Mouse (Mus musculus) MEL (cell line): ENCODE measurements around the gene Osbp2. TPM values are rescaled to one million over a fixed set of nuclear protein-coding genes. Genes with fewer than 3 reads are reported as not detected.

Experiments used
- DNase-seq: peaks from one replicate; pipeline ENCODE4 v3.0.0; 2011; ENCODE audit warnings: low read depth, low spot score
- H3K27ac ChIP-seq: 2 replicates; pipeline ENCODE4 v1.5.1; 2012; ENCODE audit warnings: low read depth, mild to moderate bottlenecking, control low read depth, low read length, moderate library complexity; ENCODE audit not compliant: control insufficient read depth
- H3K27me3 ChIP-seq, 2 experiments: fragments of 150-350 bp in 1 of 2; sonication (generic) in 1 of 2; 2 replicates each; pipeline ENCODE4 v1.6.1; 2012; ENCODE audit warnings: low read length in 2 of 2, mild to moderate bottlenecking in 2 of 2, improper control_type of control experiment in 1 of 2, moderate library complexity in 1 of 2; ENCODE audit not compliant: insufficient read depth in 2 of 2, control insufficient read depth in 1 of 2
- H3K36me3 ChIP-seq, 2 experiments: 2 replicates each; pipeline ENCODE4 v1.6.1; 2012 to 2014; ENCODE audit warnings: low read length in 2 of 2, improper control_type of control experiment in 1 of 2, inconsistent platforms in 1 of 2, mild to moderate bottlenecking in 1 of 2; ENCODE audit not compliant: insufficient read depth in 2 of 2, control insufficient read depth in 1 of 2
- H3K4me1 ChIP-seq, 2 experiments: fragments of 150-350 bp in 1 of 2; sonication (generic) in 1 of 2; 2 replicates each; pipeline ENCODE4 v1.6.1; 2012; ENCODE audit warnings: low read length in 2 of 2, improper control_type of control experiment in 1 of 2, mild to moderate bottlenecking in 1 of 2; ENCODE audit not compliant: insufficient read depth in 2 of 2, control insufficient read depth in 1 of 2
- H3K4me3 ChIP-seq, 2 experiments: fragments of 150-350 bp in 1 of 2; sonication (generic) in 1 of 2; 2 replicates each; pipeline ENCODE4 v1.5.1; 2012; ENCODE audit warnings: low read depth in 2 of 2, low read length in 2 of 2, mild to moderate bottlenecking in 2 of 2, moderate library complexity in 2 of 2, control low read depth in 1 of 2, improper control_type of control experiment in 1 of 2; ENCODE audit not compliant: control insufficient read depth in 1 of 2, insufficient read depth in 1 of 2
- H3K79me2 ChIP-seq: 2 replicates; pipeline ENCODE4 v1.6.1; 2012; ENCODE audit warnings: mild to moderate bottlenecking, low read length, moderate library complexity; ENCODE audit not compliant: control insufficient read depth, poor library complexity, insufficient read depth
- H3K9ac ChIP-seq: 2 replicates; pipeline ENCODE4 v1.6.1; 2012; ENCODE audit warnings: low read depth, mild to moderate bottlenecking, control low read depth, low read length, moderate library complexity; ENCODE audit not compliant: control insufficient read depth, poor library complexity, severe bottlenecking
- H3K9me3 ChIP-seq: fragments of 150-350 bp; sonication (generic); replicated peaks from 2 replicates; pipeline ENCODE4 v1.6.1; 2012; ENCODE audit warnings: mild to moderate bottlenecking, low read length, improper control_type of control experiment, moderate library complexity; ENCODE audit not compliant: insufficient read depth
- BHLHE40 ChIP-seq: IDR thresholded peaks from 2 replicates; pipeline ENCODE4 v1.6.1; 2012; ENCODE audit warnings: low read depth, mild to moderate bottlenecking, inconsistent platforms, low read length, improper control_type of control experiment, borderline replicate concordance
- CTCF ChIP-seq, 3 experiments: IDR thresholded peaks in 2 of 3; conservative IDR thresholded peaks in 1 of 3; 2 replicates each; pipeline ENCODE4 v1.5.1; 2011 to 2012; ENCODE audit warnings: low read length in 3 of 3, low read depth in 2 of 3, mild to moderate bottlenecking in 2 of 3, improper control_type of control experiment in 1 of 3, inconsistent platforms in 1 of 3, mixed read lengths in 1 of 3, moderate library complexity in 1 of 3; ENCODE audit not compliant: control insufficient read depth in 1 of 3, insufficient read depth in 1 of 3, poor library complexity in 1 of 3, severe bottlenecking in 1 of 3
- GATA1 ChIP-seq: IDR thresholded peaks from 2 replicates; pipeline ENCODE4 v1.6.1; 2011; ENCODE audit warnings: low read depth, low read length, improper control_type of control experiment
- KAT2A ChIP-seq: conservative IDR thresholded peaks from 2 replicates; pipeline ENCODE4 v1.6.1; 2012; ENCODE audit warnings: low read depth, low read length, improper control_type of control experiment, inconsistent platforms
- MAFK ChIP-seq: IDR thresholded peaks from 2 replicates; pipeline ENCODE4 v1.6.1; 2011; ENCODE audit warnings: low read depth, mild to moderate bottlenecking, low read length, improper control_type of control experiment, borderline replicate concordance
- MEF2A ChIP-seq: IDR thresholded peaks from 2 replicates; pipeline ENCODE4 v1.6.1; 2014; ENCODE audit warnings: low read depth, mild to moderate bottlenecking, inconsistent platforms, low read length, improper control_type of control experiment; ENCODE audit not compliant: poor library complexity, insufficient replicate concordance, severe bottlenecking; ENCODE audit errors: extremely low read depth
- MYB ChIP-seq: IDR thresholded peaks from 2 replicates; pipeline ENCODE4 v1.6.1; 2011; ENCODE audit warnings: mild to moderate bottlenecking, low read depth, low read length, improper control_type of control experiment
- NELFE ChIP-seq: IDR thresholded peaks from 2 replicates; pipeline ENCODE4 v1.6.1; 2011; ENCODE audit warnings: low read depth, low read length, improper control_type of control experiment
- NRF1 ChIP-seq: IDR thresholded peaks from 2 replicates; pipeline ENCODE4 v1.6.1; 2014; ENCODE audit warnings: low read depth, mild to moderate bottlenecking, inconsistent platforms, low read length, improper control_type of control experiment, moderate library complexity; ENCODE audit not compliant: poor library complexity, insufficient read depth, severe bottlenecking
- POLR2A ChIP-seq, 2 experiments: IDR thresholded peaks; 2 replicates each; pipeline ENCODE4 v1.6.1; 2011 to 2012; ENCODE audit warnings: low read length in 2 of 2, mild to moderate bottlenecking in 2 of 2, control low read depth in 1 of 2, improper control_type of control experiment in 1 of 2, low read depth in 1 of 2, moderate library complexity in 1 of 2; ENCODE audit not compliant: control insufficient read depth in 1 of 2, insufficient read depth in 1 of 2, poor library complexity in 1 of 2
- TAL1 ChIP-seq: IDR thresholded peaks from 2 replicates; pipeline ENCODE4 v1.6.1; 2012; ENCODE audit warnings: mild to moderate bottlenecking, inconsistent platforms, low read length, moderate library complexity, mixed read lengths
- TBP ChIP-seq: IDR thresholded peaks from 2 replicates; pipeline ENCODE4 v1.8.0; 2011; ENCODE audit warnings: low read depth, low read length, improper control_type of control experiment
- UBTF ChIP-seq: IDR thresholded peaks from 2 replicates; pipeline ENCODE4 v1.6.1; 2012; ENCODE audit warnings: low read depth, mild to moderate bottlenecking, inconsistent platforms, low read length, improper control_type of control experiment, moderate library complexity, borderline replicate concordance; ENCODE audit not compliant: insufficient read depth
- USF1 ChIP-seq: IDR thresholded peaks from 2 replicates; pipeline ENCODE4 v1.6.1; 2014; ENCODE audit warnings: low read depth, mild to moderate bottlenecking, inconsistent platforms, low read length, improper control_type of control experiment, moderate library complexity
- polyA plus RNA-seq, 2 experiments: library from polyadenylated mRNA; stranded (reverse) in 1 of 2; unstranded in 1 of 2; fragments of >175 nt in 1 of 2; fragments of >200 nt in 1 of 2; gene quantifications; 2 replicates each; pipeline versions ENCODE4 v1.2.1 to v1.2.4; 2012; ENCODE audit warnings: low replicate concordance in 2 of 2, low read depth in 1 of 2; ENCODE audit not compliant: insufficient read length in 2 of 2, insufficient read depth in 1 of 2, missing spikeins in 1 of 2
- total RNA-seq: library from RNA; depleted of rRNA; stranded (reverse); fragments of 300-350 nt; gene quantifications from 2 replicates; pipeline ENCODE4 v1.2.3, GENCODE M21; 2012

Gene Osbp2
- total and polyA plus RNA-seq, 3 experiments, result 0.04 TPM; not detected in 2

DNA sequence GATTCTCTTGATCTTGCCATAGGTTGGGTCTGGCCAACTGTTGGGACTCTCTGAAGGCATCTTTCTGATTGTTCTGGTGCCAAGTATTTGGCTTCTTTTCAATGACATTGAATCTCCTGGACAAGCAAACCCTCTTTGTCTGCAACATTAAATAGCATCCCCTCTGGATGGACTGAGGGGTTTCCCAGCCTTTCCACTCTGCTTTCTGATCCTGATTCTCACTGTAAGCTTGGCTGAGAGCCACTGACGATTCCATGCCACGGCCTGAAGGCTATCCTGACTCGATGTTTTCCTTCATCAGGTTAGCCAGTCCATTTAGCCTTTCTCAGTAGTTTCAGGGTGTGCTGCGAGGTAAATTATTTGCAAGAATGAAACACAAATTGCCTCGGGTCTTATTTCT is 34.0 kb downstream of the Osbp2 start:
- no peaks in the 10 kb centered on the region for H3K36me3 ChIP-seq
- no peak for DNase-seq
- H3K79me2 ChIP-seq, result no peaks in the 10 kb centered on the region
- TF ChIP-seq KAT2A (no peak), TBP (no peak), NELFE (no peak), TAL1 (no peak), BHLHE40 (no peak), MYB (no peak), NRF1 (no peak)
- H3K4me1 ChIP-seq, result no peaks in the 10 kb centered on the region
- peaks cover 0 to 1% of the 10 kb centered on the region in 2 experiments; a peak in 1 of 4 replicates for H3K27me3 ChIP-seq
- H3K9ac ChIP-seq, result no peak overlapping the region
- H3K4me3 ChIP-seq, result no peak overlapping the region
- no peaks in the 10 kb centered on the region for H3K9me3 ChIP-seq
- H3K27ac ChIP-seq, result no peak overlapping the region

DNA sequence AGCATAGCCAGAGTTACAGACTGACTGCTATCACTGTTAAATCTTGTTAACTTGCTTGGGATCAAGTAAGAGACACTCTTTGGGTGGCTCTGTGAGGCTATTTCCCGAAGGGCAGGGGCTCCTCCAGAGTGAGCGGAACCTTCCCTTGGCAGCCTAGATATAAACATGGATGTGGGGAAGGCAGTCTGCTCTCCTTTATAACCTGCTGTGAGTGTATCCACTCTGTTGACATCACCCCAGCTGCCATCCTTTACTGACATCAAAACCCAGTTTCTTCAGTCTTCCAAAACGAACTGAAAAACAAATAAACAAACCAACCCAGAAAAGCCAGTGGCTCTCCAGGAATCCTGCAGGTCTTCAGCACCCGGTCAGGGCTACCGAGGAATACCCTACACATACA is 39.6 kb downstream of the Osbp2 start:
- Histone ChIP-seq H3K79me2 (no peaks in the 10 kb centered on the region), H3K9ac (no peak overlapping the region), H3K4me3 (no peak overlapping the region), H3K36me3 (no peaks in the 10 kb centered on the region), H3K9me3 (no peaks in the 10 kb centered on the region), H3K27ac (no peak overlapping the region), H3K27me3 (peaks cover 0 to 11% of the 10 kb centered on the region in 2 experiments), H3K4me1 (no peaks in the 10 kb centered on the region)
- TF ChIP-seq TAL1 (no peak), NRF1 (no peak), UBTF (no peak), POLR2A (IDR thresholded peaks at IDR 0.05; ENCODE audit: control insufficient read depth in 1 of 2, insufficient read depth in 1 of 2, low read depth in 1 of 2, low read length in 2 of 2, poor library complexity in 1 of 2) (no peak)
- no peak for DNase-seq

- Histone ChIP-seq H3K27ac (no peak overlapping the region), H3K9ac (no peak overlapping the region), H3K36me3 (no peaks in the 10 kb centered on the region), H3K27me3 (peaks cover 0 to 10% of the 10 kb centered on the region in 2 experiments), H3K4me3 (no peak overlapping the region), H3K9me3 (no peaks in the 10 kb centered on the region), H3K4me1 (no peaks in the 10 kb centered on the region), H3K79me2 (no peaks in the 10 kb centered on the region)
- no peak for DNase-seq
- no peak for TF ChIP-seq GATA1
- TF ChIP-seq CTCF (IDR thresholded peaks at IDR 0.05 in 2 of 3, conservative IDR thresholded peaks at IDR 0.05 in 1 of 3; ENCODE audit: control insufficient read depth in 1 of 3, insufficient read depth in 1 of 3, low read depth in 2 of 3, low read length in 3 of 3, poor library complexity in 1 of 3, severe bottlenecking in 1 of 3), result no peak
- TF ChIP-seq POLR2A (IDR thresholded peaks at IDR 0.05; ENCODE audit: control insufficient read depth in 1 of 2, insufficient read depth in 1 of 2, low read depth in 1 of 2, low read length in 2 of 2, poor library complexity in 1 of 2), result no peak
- no peak for TF ChIP-seq MEF2A
- TF ChIP-seq MYB, result no peak
- no peak for TF ChIP-seq USF1
- no peak for TF ChIP-seq MAFK
- TF ChIP-seq TBP, result no peak
Observed at GRCm38 (mm10) chr11:3823378-3823777, 40.3 kb downstream of the Osbp2 start.
